Mouse (Mus musculus): Measurements from ENCODE around the gene Nxn. TPM values are rescaled to one million over a fixed set of nuclear protein-coding genes. Genes with fewer than 3 reads are reported as not detected.

Nxn gene
- polyA plus RNA-seq, 1 experiment from 2014 or later = 26.0 TPM

DNA sequence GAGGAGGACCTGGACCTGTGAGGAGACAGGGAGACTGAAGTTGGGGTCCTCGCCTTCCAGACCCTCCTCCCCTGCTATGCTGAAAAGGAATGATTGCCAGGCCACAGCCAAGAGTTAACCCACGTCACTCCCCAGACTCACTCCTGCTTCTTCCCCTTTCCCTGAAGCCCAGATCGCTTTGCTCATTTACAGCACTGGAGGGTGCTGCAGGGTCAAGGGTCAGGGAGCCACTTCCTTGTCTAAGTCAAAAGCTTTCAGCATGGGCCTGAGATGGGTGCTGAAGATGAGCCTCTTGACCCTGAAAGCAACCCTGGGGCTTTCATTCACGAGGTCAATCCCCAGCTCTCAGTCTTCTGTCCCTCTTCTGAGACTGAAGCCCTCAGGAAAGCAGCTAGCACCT is 20.2 kb upstream of the Nxn start:
- 75% methylated on average over 4 of the region's 4 CpGs for WGBS
- TF ChIP-seq CTCF (IDR thresholded peaks at IDR 0.05; ENCODE audit: low read depth) = no peak

DNA sequence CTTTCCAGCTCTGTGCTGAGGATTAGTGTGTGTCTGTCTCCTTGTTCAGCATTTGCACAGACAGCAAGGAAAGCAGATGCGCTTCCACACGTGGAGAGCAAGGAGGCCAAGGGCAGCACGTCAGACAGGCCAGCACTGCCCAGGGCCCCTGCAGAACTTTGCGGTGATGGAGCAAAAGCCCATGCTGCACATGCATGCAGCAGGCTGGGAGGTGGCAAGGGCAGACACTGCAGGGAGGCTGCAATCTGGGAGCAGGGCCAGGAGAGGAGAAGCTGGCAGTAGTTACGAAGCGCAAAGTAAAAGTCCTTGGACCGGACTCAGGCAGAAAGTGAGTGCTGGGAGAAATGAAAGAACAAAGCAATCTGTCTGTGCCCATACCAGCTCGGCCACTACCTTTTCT is 19.5 kb upstream of the Nxn start:
- no peak for TF ChIP-seq CTCF (IDR thresholded peaks at IDR 0.05; ENCODE audit: low read depth)
- no peak for DNase-seq (ENCODE audit: low spot score)
- H3K9me3 ChIP-seq (replicated peaks; ENCODE audit: low read length) = no peaks in the 10 kb centered on the region
- no peak overlapping the region for H3K4me2 ChIP-seq (ENCODE audit: low read length)
- ATAC-seq (replicated peaks; ENCODE audit: low FRiP score, low read depth) = no peak
- H3K4me1 ChIP-seq (replicated peaks; ENCODE audit: insufficient read depth, low read length) = no peaks in the 10 kb centered on the region
- no peaks in the 10 kb centered on the region for H3K27me3 ChIP-seq (ENCODE audit: insufficient read depth, low read length)
- H3K27ac ChIP-seq = no peak overlapping the region
- H3K9ac ChIP-seq (ENCODE audit: low read depth, low read length) = no peak overlapping the region
- peaks cover 64% of the 10 kb centered on the region for H3K36me3 ChIP-seq (ENCODE audit: insufficient read depth, low read length)
- H3K4me3 ChIP-seq (replicated peaks; ENCODE audit: low read depth, low read length) = no peak overlapping the region
- 79% methylated on average over 8 of the region's 8 CpGs for WGBS

More for the DNA sequence above, 20.2 kb upstream of the Nxn start:
- Histone ChIP-seq H3K4me1 (replicated peaks; ENCODE audit: insufficient read depth, low read length) (no peaks in the 10 kb centered on the region), H3K4me2 (ENCODE audit: low read length) (no peak overlapping the region), H3K4me3 (replicated peaks; ENCODE audit: low read depth, low read length) (no peak overlapping the region), H3K9ac (ENCODE audit: low read depth, low read length) (no peak overlapping the region), H3K9me3 (replicated peaks; ENCODE audit: low read length) (no peaks in the 10 kb centered on the region), H3K27ac (no peak overlapping the region), H3K36me3 (ENCODE audit: insufficient read depth, low read length) (peaks cover 65% of the 10 kb centered on the region), H3K27me3 (ENCODE audit: insufficient read depth, low read length) (no peaks in the 10 kb centered on the region)
- ATAC-seq (replicated peaks; ENCODE audit: low FRiP score, low read depth) (no peak), DNase-seq (ENCODE audit: low spot score) (no peak)

DNA sequence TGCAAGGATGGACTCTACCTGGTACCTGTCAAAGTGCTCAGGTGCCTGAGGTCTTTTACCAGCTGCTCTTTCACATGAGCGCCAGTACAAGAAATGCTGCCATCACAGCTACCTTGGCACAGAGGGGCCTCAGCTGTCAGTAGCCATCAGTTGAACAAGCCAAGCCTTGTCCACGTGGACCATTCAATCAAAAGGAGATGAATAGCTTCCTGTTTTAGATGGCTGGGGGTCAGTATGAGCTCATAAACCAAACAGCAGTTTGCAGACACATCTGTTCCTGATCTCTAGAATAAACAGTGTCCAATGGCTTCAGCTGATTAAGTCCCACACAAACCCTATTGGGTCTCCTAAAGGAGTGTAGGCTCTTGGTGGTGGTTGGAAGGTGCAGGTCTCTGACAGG is 17.0 kb upstream of the Nxn start:
- no peaks in the 10 kb centered on the region for H3K27me3 ChIP-seq (ENCODE audit: insufficient read depth, low read length)
- no peaks in the 10 kb centered on the region for H3K9me3 ChIP-seq (replicated peaks; ENCODE audit: low read length)
- H3K9ac ChIP-seq (ENCODE audit: low read depth, low read length) = no peak overlapping the region
- no peak for ATAC-seq (replicated peaks; ENCODE audit: low FRiP score, low read depth)
- TF ChIP-seq CTCF (IDR thresholded peaks at IDR 0.05; ENCODE audit: low read depth) = no peak
- H3K27ac ChIP-seq = no peak overlapping the region
- no peaks in the 10 kb centered on the region for H3K4me1 ChIP-seq (replicated peaks; ENCODE audit: insufficient read depth, low read length)
- peaks cover 48% of the 10 kb centered on the region for H3K36me3 ChIP-seq (ENCODE audit: insufficient read depth, low read length)
- H3K4me3 ChIP-seq (replicated peaks; ENCODE audit: low read depth, low read length) = no peak overlapping the region
- WGBS = 43% methylated on average over 2 of the region's 2 CpGs
- no peak for DNase-seq (ENCODE audit: low spot score)
- no peak overlapping the region for H3K4me2 ChIP-seq (ENCODE audit: low read length)

DNA sequence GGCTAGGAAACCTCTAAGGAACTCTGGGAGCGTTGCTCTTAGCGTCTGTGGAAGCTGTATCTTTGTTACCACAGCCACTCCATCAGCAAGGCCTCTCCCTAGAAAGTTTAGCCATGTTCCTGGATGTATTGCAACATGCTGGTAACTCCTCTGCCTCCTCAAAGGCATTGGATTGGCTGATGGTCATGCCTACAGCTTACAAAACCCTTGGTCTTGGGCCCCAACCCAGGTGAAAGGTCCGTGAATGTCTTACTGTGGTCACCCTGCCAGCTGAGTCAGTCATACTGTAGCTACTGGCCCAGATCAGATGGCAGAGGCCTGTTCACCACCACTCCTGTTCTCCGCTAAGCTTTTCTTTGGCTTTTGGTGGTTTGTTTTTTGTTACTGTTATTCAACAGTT is 16.1 kb upstream of the Nxn start:
- Histone ChIP-seq H3K4me2 (ENCODE audit: low read length) (no peak overlapping the region), H3K9ac (ENCODE audit: low read depth, low read length) (no peak overlapping the region), H3K4me1 (replicated peaks; ENCODE audit: insufficient read depth, low read length) (no peaks in the 10 kb centered on the region), H3K27me3 (ENCODE audit: insufficient read depth, low read length) (no peaks in the 10 kb centered on the region), H3K36me3 (ENCODE audit: insufficient read depth, low read length) (peaks cover 48% of the 10 kb centered on the region), H3K9me3 (replicated peaks; ENCODE audit: low read length) (no peaks in the 10 kb centered on the region), H3K27ac (no peak overlapping the region), H3K4me3 (replicated peaks; ENCODE audit: low read depth, low read length) (no peak overlapping the region)
- WGBS = 89% methylated on average over 4 of the region's 4 CpGs
- TF ChIP-seq CTCF (IDR thresholded peaks at IDR 0.05; ENCODE audit: low read depth) = no peak
- no peak for ATAC-seq (replicated peaks; ENCODE audit: low FRiP score, low read depth)
- DNase-seq (ENCODE audit: low spot score) = no peak

DNA sequence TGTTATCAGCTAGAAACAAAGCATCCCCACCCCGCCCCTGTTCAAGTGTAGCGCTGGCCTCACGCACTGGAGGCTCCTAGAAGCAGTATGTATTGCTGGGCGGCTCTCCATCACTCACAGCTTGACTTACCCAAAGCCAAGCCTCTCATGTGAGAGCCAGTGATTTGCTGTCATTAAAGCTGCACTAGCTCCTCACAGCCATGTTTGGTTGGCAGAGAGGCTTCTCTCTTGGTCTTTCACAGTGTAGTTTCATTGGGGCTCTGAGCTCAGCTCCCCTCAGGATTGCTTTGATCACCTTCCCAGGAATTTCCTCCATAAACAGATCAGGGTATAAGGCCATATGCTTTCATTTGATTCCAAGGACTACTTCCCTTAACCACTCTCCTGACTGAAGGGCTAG is 14.3 kb upstream of the Nxn start:
- DNase-seq (ENCODE audit: low spot score) (no peak), ATAC-seq (replicated peaks; ENCODE audit: low FRiP score, low read depth) (no peak)
- no peaks in the 10 kb centered on the region for H3K9me3 ChIP-seq (replicated peaks; ENCODE audit: low read length)
- no peak for TF ChIP-seq CTCF (IDR thresholded peaks at IDR 0.05; ENCODE audit: low read depth)
- H3K36me3 ChIP-seq (ENCODE audit: insufficient read depth, low read length) = peaks cover 36% of the 10 kb centered on the region; the same call in 1 of the 2 replicates
- 78% methylated on average over 4 of the region's 4 CpGs for WGBS
- no peak overlapping the region for H3K27ac ChIP-seq
- no peak overlapping the region for H3K9ac ChIP-seq (ENCODE audit: low read depth, low read length)
- no peak overlapping the region for H3K4me2 ChIP-seq (ENCODE audit: low read length)
- no peaks in the 10 kb centered on the region for H3K27me3 ChIP-seq (ENCODE audit: insufficient read depth, low read length)
- no peak overlapping the region for H3K4me3 ChIP-seq (replicated peaks; ENCODE audit: low read depth, low read length)
- H3K4me1 ChIP-seq (replicated peaks; ENCODE audit: insufficient read depth, low read length) = no peaks in the 10 kb centered on the region

DNA sequence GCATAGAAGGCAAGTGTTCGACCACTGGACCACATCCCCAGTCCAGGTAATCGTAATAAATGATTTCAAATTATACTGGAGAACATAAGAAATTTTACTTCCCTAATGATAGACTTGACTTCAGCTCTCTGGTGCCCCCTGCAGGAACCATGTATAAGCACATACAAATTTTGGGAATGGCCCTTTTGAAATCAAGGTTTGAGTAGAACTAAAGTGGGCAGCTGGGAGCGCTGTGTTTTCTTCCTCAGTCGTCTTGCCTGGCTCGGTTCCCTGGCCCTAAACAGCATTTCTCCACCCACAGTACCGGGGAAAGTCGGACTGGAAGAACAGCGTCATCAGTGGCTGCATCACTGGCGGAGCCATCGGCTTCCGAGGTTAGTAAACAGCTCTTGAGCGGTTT is 11.9 kb upstream of the Nxn start:
- peak; percentile 80 for TF ChIP-seq CTCF (IDR thresholded peaks at IDR 0.05; ENCODE audit: low read depth)
- Histone ChIP-seq H3K27ac (no peak overlapping the region), H3K27me3 (ENCODE audit: insufficient read depth, low read length) (no peaks in the 10 kb centered on the region), H3K36me3 (ENCODE audit: insufficient read depth, low read length) (peaks cover 27% of the 10 kb centered on the region; the same call in 1 of the 2 replicates), H3K4me3 (replicated peaks; ENCODE audit: low read depth, low read length) (no peak overlapping the region), H3K4me1 (replicated peaks; ENCODE audit: insufficient read depth, low read length) (no peaks in the 10 kb centered on the region), H3K9me3 (replicated peaks; ENCODE audit: low read length) (no peaks in the 10 kb centered on the region), H3K9ac (ENCODE audit: low read depth, low read length) (no peak overlapping the region), H3K4me2 (ENCODE audit: low read length) (no peak overlapping the region)
- no peak for ATAC-seq (replicated peaks; ENCODE audit: low FRiP score, low read depth)
- DNase-seq (ENCODE audit: low spot score) = peak; percentile 74
- WGBS = 75% methylated on average over 12 of the region's 12 CpGs
